Mouse (Mus musculus): ENCODE results near the gene 9230113P08Rik. TPM values are rescaled to one million over a fixed set of nuclear protein-coding genes. Genes with fewer than 3 reads are reported as not detected.
"Not testable (repeated sequence)": the region's sequence is repeated elsewhere in the genome, so short reads cannot be mapped to it uniquely, and the experiment has no call there.

The 9230113P08Rik gene
- total RNA-seq (2015; ENCODE audit: low replicate concordance) (not detected in 2 replicates), total RNA-seq (2017; ENCODE audit: low replicate concordance) (not detected in 2 replicates)

DNA sequence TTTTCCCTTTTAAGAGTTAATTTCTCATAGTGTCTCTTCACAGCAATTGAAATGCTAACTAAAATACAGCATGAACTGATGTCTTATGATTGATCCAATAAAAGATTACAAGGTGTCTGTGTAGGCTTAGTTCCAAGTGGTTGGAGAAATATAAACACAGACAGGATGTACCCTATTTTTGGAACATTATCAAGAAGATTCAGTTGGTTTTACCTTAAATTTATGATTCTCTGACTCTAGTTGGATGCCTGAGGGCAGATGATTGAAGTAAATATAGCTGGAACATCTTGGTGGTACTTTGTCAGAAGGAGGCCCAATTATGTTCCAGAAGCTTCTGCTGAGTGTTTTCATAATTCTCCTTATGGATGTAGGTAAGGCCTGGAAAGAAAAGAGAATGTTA, at the start of gene 9230113P08Rik:
9230113P08Rik (plus strand) TSS at position 301 of the 400 bp plus-strand sequence.
- not testable (repeated sequence) for ATAC-seq (replicated peaks; ENCODE audit: low FRiP score, poor library complexity, severe bottlenecking)

DNA sequence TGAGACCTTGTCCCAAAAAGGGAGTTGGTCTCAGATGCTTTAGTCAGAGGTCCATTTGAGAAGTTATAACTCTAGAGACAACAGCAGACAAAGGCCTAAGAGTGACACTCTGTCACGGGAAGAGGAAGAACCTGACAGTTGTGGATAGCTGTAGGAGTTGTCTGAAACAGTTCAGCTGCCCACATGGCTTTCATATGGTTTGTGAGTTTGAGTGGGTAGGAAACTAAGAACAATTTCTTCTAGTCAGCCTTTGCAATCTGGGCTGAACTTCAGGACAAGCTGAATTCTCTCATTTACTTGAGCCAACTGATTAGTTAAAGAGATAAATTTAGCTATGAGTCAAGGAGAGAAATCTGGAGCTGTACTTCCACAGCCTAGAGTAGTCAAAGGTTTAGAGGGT, 15.1 kb upstream of the 9230113P08Rik start:
- ATAC-seq (replicated peaks; ENCODE audit: low FRiP score, poor library complexity, severe bottlenecking), result not testable (repeated sequence)

DNA sequence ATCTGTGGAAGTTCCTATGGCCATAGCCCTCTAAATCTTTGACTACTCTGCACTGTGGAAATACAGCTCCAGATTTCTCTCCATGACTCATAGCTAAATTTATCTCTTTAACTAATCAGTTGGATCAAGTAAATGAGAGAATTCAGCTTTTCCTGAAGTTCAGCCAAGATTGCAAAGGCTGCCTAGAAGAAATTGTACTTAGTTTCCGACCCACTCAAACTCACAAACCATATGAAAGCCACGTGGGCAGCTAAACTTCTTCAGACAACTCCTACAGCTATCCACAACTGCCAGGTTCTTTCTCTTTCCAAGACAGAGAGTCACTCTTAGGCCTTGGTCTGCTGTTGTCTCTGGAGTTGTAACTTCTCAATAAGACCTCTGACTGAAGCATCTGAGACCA, 3.7 kb upstream of the 9230113P08Rik start:
- ATAC-seq (replicated peaks; ENCODE audit: low FRiP score, poor library complexity, severe bottlenecking), result no peak

DNA sequence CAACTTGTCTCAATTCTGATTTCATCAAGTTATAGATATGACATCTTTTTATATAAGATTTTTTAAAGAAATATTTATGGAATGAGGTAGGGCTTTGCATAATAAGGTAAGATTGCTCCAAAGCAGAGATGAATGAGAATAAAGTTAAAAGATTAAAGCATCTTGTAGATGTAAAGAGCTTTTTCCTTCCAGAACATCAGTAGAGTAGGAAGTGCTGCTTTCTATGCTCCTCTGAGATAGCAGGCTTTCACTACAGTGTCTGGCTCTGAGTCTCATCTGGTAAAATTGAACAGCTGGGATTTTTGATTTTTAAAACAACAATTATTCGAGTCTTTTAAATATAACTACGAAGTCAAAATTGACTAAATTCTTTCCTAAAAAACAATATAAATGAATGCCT, 22.6 kb downstream of the 9230113P08Rik start:
- no peak for ATAC-seq (replicated peaks; ENCODE audit: low FRiP score, poor library complexity, severe bottlenecking)

Other genes with a start within 250 kb of the 9230113P08Rik start
- not detected in 2 replicates for gene Pate1, start 221.0 kb upstream of the 9230113P08Rik start, total RNA-seq (2015; ENCODE audit: low replicate concordance)
- gene Pate1, start 221.0 kb upstream of the 9230113P08Rik start, total RNA-seq (2017; ENCODE audit: low replicate concordance), result not detected in 2 replicates
- not detected in 2 replicates for gene Gm17677, start 167.4 kb upstream of the 9230113P08Rik start, total RNA-seq (2015; ENCODE audit: low replicate concordance)
- gene Gm17677, start 167.4 kb upstream of the 9230113P08Rik start, total RNA-seq (2017; ENCODE audit: low replicate concordance), result not detected in 2 replicates
- gene Gm17727, start 130.3 kb upstream of the 9230113P08Rik start, total RNA-seq (2015; ENCODE audit: low replicate concordance), result not detected in 2 replicates
- gene Gm17727, start 130.3 kb upstream of the 9230113P08Rik start, total RNA-seq (2017; ENCODE audit: low replicate concordance), result not detected in 2 replicates
- gene Gm27235, start 118.3 kb upstream of the 9230113P08Rik start, total RNA-seq (2015; ENCODE audit: low replicate concordance), result not detected in 2 replicates
- not detected in 2 replicates for gene Gm27235, start 118.3 kb upstream of the 9230113P08Rik start, total RNA-seq (2017; ENCODE audit: low replicate concordance)
- not detected in 2 replicates for gene D730048I06Rik, start 118.3 kb upstream of the 9230113P08Rik start, total RNA-seq (2015; ENCODE audit: low replicate concordance)
- not detected in 2 replicates for gene D730048I06Rik, start 118.3 kb upstream of the 9230113P08Rik start, total RNA-seq (2017; ENCODE audit: low replicate concordance)
- not detected in 2 replicates for gene 9230110F15Rik, start 64.3 kb upstream of the 9230113P08Rik start, total RNA-seq (2015; ENCODE audit: low replicate concordance)
- 0.17 TPM in 1 of 2 replicates, not detected in the other for gene 9230110F15Rik, start 64.3 kb upstream of the 9230113P08Rik start, total RNA-seq (2017; ENCODE audit: low replicate concordance)
- not detected in 2 replicates for gene Gm5916, start 220.4 kb downstream of the 9230113P08Rik start, total RNA-seq (2015; ENCODE audit: low replicate concordance)
- gene Gm5916, start 220.4 kb downstream of the 9230113P08Rik start, total RNA-seq (2017; ENCODE audit: low replicate concordance), result not detected in 2 replicates